Mouse (Mus musculus) C2C12 (cell line): Measurements from ENCODE around the gene Nol4l. TPM values are rescaled to one million over a fixed set of nuclear protein-coding genes. Genes with fewer than 3 reads are reported as not detected.

Experiments used
- H3K27me3 ChIP-seq: one replicate; pipeline ENCODE4 v1.6.1; 2011; ENCODE audit not compliant: control insufficient read depth, insufficient read depth, insufficient read length
- H3K36me3 ChIP-seq: one replicate; pipeline ENCODE4 v1.6.1; 2011; ENCODE audit not compliant: control insufficient read depth, insufficient read depth
- H3K4me3 ChIP-seq: one replicate; pipeline ENCODE4 v1.5.1; 2011; ENCODE audit warnings: mild to moderate bottlenecking, control low read depth; ENCODE audit not compliant: poor library complexity, insufficient read depth, severe bottlenecking
- H3K79me2 ChIP-seq: one replicate; pipeline ENCODE4 v1.6.1; 2011; ENCODE audit not compliant: control insufficient read depth, insufficient read depth
- H3K79me3 ChIP-seq: one replicate; pipeline ENCODE4 v1.6.1; 2011; ENCODE audit warnings: low read depth, control low read depth
- H3ac ChIP-seq: one replicate; pipeline ENCODE3; 2011; ENCODE audit warnings: low read depth; ENCODE audit not compliant: control insufficient read depth, insufficient read length
- CEBPB ChIP-seq: IDR thresholded peaks from one replicate; pipeline ENCODE4 v1.6.1; 2011; ENCODE audit warnings: low read depth, mild to moderate bottlenecking, control low read depth, moderate library complexity
- CTCF ChIP-seq: IDR thresholded peaks from one replicate; pipeline ENCODE4 v1.5.1; 2011; ENCODE audit not compliant: control insufficient read depth, insufficient read depth, insufficient read length
- FOSL1 ChIP-seq: IDR thresholded peaks from one replicate; pipeline ENCODE4 v1.8.0; 2011; ENCODE audit warnings: mild to moderate bottlenecking, low read length; ENCODE audit not compliant: poor library complexity, insufficient read depth, severe bottlenecking
- MAX ChIP-seq: IDR thresholded peaks from one replicate; pipeline ENCODE4 v1.6.1; 2011; ENCODE audit warnings: mild to moderate bottlenecking, control low read depth
- MYOD1 ChIP-seq: IDR thresholded peaks from one replicate; pipeline ENCODE4 v1.6.1; 2011; ENCODE audit warnings: low read depth; ENCODE audit not compliant: control insufficient read depth, insufficient read length
- MYOG ChIP-seq: IDR thresholded peaks from one replicate; pipeline ENCODE4 v1.6.1; 2011; ENCODE audit not compliant: control insufficient read depth, insufficient read length; ENCODE audit errors: extremely low read depth
- USF1 ChIP-seq: IDR thresholded peaks from one replicate; pipeline ENCODE4 v1.6.1; 2011; ENCODE audit warnings: low read depth, mild to moderate bottlenecking, control low read depth, moderate library complexity
- polyA plus RNA-seq: library from polyadenylated mRNA; unstranded; fragments of >200 nt; fragmentation: generic; extraction: Trizol; gene quantifications from one replicate; pipeline ENCODE4 v1.2.1, GENCODE M21; 2012; ENCODE audit warnings: missing spikeins

The Nol4l gene
- polyA plus RNA-seq, 1 experiment, result 0.42 TPM

DNA sequence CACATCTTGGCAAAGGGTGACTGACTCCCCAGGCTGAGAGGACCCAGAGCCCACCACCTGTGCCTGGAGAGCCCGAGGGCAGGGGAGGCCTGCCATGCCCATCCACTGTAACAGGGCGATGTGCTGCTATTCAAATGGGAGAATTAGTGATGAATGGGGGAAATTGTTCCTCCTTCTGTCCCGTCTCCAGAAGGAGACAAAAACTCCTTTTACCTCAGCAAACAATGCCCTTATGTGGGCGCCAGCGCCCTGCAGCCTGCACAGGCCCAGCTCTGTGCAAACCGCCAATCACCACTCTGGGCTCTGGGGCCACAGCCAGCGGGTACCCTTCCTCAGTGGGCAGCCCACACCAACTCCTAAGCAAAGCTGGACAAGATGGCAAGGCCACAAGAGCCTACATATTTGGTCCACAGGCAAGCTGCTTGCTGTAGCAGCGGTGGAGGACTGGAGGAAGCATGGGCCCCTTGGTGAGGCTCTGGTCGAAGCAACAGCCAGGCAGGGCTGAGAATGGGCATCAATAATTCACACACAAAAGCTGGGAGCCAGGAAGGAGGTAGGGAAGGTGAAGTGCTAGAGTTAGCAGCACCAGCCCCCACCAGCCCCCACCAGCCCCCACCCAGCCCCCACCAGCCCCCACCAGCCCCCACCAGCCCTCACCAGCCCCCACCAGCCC is 103.6 kb downstream of the Nol4l start:
- H3K27me3 ChIP-seq, result no peaks in the 10 kb centered on the region
- no peaks in the 10 kb centered on the region for H3K79me3 ChIP-seq
- no peak overlapping the region for H3K4me3 ChIP-seq
- no peak overlapping the region for H3ac ChIP-seq
- TF ChIP-seq FOSL1 (no peak), MAX (no peak), MYOG (no peak), MYOD1 (no peak), CTCF (no peak), CEBPB (no peak), USF1 (no peak)
- no peaks in the 10 kb centered on the region for H3K36me3 ChIP-seq
- no peaks in the 10 kb centered on the region for H3K79me2 ChIP-seq

DNA sequence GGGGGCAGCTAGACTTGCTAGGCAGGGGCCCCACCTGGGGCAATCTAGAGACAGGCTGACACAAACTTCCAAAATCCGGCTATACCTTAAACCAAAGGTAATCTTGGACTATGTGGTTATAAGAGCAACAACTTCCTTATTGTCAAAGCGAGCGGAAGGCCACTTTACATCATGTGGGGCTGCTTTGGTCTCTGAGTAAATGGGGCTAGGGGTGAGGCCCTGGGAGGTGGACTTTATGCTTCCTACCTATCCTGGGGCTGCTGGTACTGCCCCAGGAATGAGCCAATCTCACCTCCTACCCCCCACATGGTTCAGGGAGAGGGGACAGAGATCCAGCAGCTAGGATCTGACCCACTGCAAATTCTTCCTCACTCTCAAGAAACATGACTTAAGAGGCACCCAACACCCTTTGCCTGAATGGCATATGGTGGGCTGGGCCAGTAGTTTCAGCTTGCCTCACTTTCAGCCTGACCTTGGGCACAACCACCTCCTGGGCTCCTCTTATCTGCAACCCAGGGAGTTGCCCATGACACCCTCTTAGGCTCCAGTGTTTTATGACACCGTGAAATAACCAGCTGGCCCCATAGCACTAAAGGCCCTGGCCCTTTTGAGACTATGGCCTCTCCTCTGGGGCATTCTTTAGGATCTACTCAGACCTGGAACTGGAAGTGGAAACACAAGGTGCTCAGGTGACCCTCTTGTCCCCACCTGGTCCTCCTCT is 104.5 kb downstream of the Nol4l start:
- no peaks in the 10 kb centered on the region for H3K36me3 ChIP-seq
- TF ChIP-seq USF1 (no peak), MYOD1 (no peak), MYOG (no peak), CEBPB (no peak), MAX (no peak), FOSL1 (no peak), CTCF (no peak)

DNA sequence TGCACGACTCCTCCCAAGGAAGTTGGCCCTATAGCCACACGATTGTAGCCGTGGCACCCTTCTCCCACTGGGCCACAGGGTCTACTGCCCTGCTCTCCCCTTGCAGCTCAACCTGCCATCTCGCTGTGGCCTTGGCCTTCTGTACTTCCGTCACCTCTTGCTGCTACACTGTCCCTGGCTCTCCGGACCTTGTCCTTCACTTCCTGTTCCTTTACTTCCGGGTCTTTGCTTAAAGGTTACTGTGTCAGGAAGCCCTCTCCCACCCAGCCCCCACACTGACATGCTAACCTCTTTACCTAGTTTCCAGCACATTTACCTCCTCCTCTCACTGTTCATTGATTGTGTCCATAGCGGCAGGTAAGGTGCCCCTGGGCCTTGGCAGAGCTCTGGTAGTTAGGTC is 105.2 kb downstream of the Nol4l start:
- H3K36me3 ChIP-seq, result no peaks in the 10 kb centered on the region

More for the DNA sequence above, 104.5 kb downstream of the Nol4l start:
- no peaks in the 10 kb centered on the region for H3K79me3 ChIP-seq
- no peaks in the 10 kb centered on the region for H3K27me3 ChIP-seq
- H3K79me2 ChIP-seq, result no peaks in the 10 kb centered on the region
- H3ac ChIP-seq, result no peak overlapping the region
- no peak overlapping the region for H3K4me3 ChIP-seq

DNA sequence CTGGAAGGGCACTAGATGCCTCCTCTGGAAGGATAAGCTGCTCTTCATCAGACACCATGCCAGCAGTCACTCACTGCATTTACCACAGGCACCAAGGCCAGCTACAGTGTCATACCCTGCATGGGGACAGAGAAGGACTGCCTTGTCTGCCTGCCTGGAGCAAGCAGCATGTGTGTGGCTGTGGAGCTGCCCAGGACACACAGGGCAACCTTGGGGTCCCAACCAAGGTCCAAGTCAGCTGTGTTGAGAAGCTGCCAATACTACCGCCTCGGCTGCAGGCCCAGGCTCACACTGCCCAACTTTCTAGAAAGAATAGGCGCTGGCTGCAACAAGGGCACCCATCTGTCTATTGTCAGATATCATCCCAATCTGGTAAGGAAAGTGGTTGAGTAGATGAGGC is 106.7 kb downstream of the Nol4l start:
- TF ChIP-seq CEBPB, result no peak
- Histone ChIP-seq H3K4me3 (no peak overlapping the region), H3K79me2 (no peaks in the 10 kb centered on the region), H3K36me3 (no peaks in the 10 kb centered on the region), H3ac (no peak overlapping the region), H3K79me3 (no peaks in the 10 kb centered on the region), H3K27me3 (no peaks in the 10 kb centered on the region)

More for the DNA sequence above, 105.2 kb downstream of the Nol4l start:
- TF ChIP-seq CEBPB, result no peak
- TF ChIP-seq FOSL1, result no peak
- no peak for TF ChIP-seq MYOG
- no peak for TF ChIP-seq MAX
- TF ChIP-seq MYOD1, result no peak
- no peak for TF ChIP-seq CTCF
- TF ChIP-seq USF1, result no peak
- Histone ChIP-seq H3K27me3 (no peaks in the 10 kb centered on the region), H3K4me3 (no peak overlapping the region), H3K79me3 (no peaks in the 10 kb centered on the region), H3K79me2 (no peaks in the 10 kb centered on the region), H3ac (no peak overlapping the region)

DNA sequence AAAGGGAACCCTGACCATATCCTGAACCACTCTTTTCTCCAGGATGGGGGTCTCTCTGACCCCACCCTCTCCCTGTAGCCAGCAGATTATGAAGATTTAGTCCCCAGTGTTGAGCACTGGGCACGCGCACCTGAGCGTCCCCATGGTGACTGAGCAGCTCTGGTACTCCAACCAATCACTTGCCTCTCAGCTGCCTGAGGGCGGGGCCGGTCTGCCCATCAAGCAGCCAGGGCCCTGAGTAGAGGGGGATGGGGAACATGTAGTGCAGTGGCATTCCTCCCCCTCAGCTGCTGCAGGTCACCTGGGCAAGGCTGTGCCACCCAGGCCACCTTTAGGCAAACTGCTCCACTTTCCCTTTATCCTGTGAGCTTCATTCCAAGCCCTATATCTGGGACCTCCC is 107.7 kb downstream of the Nol4l start:
- H3K79me3 ChIP-seq, result no peaks in the 10 kb centered on the region

DNA sequence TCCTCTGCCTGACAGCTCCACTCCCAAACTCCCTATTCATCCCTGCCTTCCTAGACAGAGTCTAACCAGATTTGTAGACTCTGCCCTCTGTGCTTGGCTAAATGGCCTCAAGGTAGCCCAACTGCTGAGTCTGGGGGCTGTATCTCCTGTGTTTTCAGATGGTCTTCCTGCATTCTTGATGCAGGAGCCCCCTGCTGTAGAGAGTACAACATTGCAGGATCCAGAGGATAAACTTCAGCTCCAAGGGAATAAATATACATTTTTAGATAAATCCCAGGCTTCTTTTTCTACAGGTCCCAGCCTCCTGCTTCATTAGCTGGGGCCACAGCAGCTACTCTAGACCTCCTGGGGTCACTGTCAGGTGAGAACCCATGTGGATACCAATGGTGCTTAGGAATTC is 108.5 kb downstream of the Nol4l start:
- no peak overlapping the region for H3K4me3 ChIP-seq
- H3K27me3 ChIP-seq, result no peaks in the 10 kb centered on the region
- no peak overlapping the region for H3ac ChIP-seq
- TF ChIP-seq MYOD1 (no peak), USF1 (no peak), CEBPB (no peak), CTCF (no peak), FOSL1 (no peak), MAX (no peak), MYOG (no peak)
- no peaks in the 10 kb centered on the region for H3K79me3 ChIP-seq
- no peaks in the 10 kb centered on the region for H3K36me3 ChIP-seq
- H3K79me2 ChIP-seq, result no peaks in the 10 kb centered on the region

More for the DNA sequence above, 107.7 kb downstream of the Nol4l start:
- no peak for TF ChIP-seq MYOG
- no peak for TF ChIP-seq USF1
- TF ChIP-seq CTCF, result no peak
- TF ChIP-seq MYOD1, result no peak
- TF ChIP-seq MAX, result no peak
- no peak for TF ChIP-seq CEBPB
- no peak for TF ChIP-seq FOSL1
- H3ac ChIP-seq, result no peak overlapping the region
- H3K27me3 ChIP-seq, result no peaks in the 10 kb centered on the region
- H3K79me2 ChIP-seq, result no peaks in the 10 kb centered on the region
- no peaks in the 10 kb centered on the region for H3K36me3 ChIP-seq
- H3K4me3 ChIP-seq, result no peak overlapping the region
